29 mouse cellular contexts compared by ENCODE assay signal in the genomic region with DNA sequence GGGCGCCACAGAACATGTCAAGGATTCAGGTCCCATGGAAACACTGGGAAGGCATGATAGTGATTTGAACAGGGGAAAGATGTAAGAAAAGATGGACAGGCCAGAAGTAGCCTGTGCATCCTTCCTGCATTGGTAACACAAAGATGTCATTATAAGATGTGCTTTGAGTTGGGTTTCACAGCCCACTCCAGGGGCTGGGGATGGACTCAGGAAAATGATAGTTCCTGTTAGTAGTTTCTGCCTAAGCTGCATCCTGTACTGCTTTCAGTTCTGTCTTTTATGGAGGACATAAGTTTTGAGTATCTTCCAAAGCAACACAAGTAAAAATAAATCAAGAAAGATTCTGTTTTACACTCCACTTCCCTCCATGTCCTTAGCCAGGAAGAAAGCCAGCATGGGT.
DNase-seq lines count a peak whose midpoint lies in the region; ATAC-seq and TF ChIP-seq lines count a peak whose summit lies in the region.
"Had no signal": no experiment of that assay in that cellular context is flagged by ENCODE, and none has a peak within 500 bp of the region (broad histone marks: within the 10 kb centered on the region; RNA-seq: fewer than 3 reads in every experiment).

No protein-coding gene starts in this region.

- TF ChIP-seq POLR2A in bone marrow macrophage, adult 2 months (IDR thresholded peaks at IDR 0.05; ENCODE audit: borderline replicate concordance, low read depth, low read length): no peak

- H3K4me3 ChIP-seq in bone marrow macrophage, adult 2 months (ENCODE audit: insufficient read depth, low read length): no peak overlapping the region
- H3K4me3 ChIP-seq: embryonic facial prominence, embryonic 13.5 days; erythroblast, embryonic 14.5 days; heart, embryonic 12.5 days; limb, embryonic 12.5 days; midbrain, embryonic 10.5 days; midbrain, embryonic 15.5 days had no signal

- no peak for TF ChIP-seq CTCF in bone marrow macrophage, adult 2 months (IDR thresholded peaks at IDR 0.05; ENCODE audit: low read depth, low read length)

- H3K27ac ChIP-seq in bone marrow macrophage, adult 2 months (ENCODE audit: insufficient read depth, low read depth, low read length): peak overlapping the region; percentile 66
- H3K27ac ChIP-seq: embryonic facial prominence, embryonic 13.5 days; hindbrain, embryonic 14.5 days; limb, embryonic 12.5 days; midbrain, embryonic 10.5 days; midbrain, embryonic 15.5 days had no signal

- H3K4me1 ChIP-seq in bone marrow macrophage, adult 2 months (ENCODE audit: control insufficient read depth, insufficient read depth, low read length): peaks cover 8% of the 10 kb centered on the region
- H3K4me1 ChIP-seq: heart, embryonic 12.5 days had no signal

- DNase-seq in frontal cortex, postnatal 10 days (ENCODE audit: low spot score in 2 of 2): no peak
- DNase-seq in skeletal muscle tissue, adult 2 months (ENCODE audit: low read depth, low spot score): peak; percentile 7
- no peak for DNase-seq in layer of hippocampus, adult 11-12 months (ENCODE audit: low spot score)
- no peak for DNase-seq in thymus, postnatal 14 days
- DNase-seq: adrenal gland, adult 8-10 months; cerebellum, adult 11-12 months; cerebellum, adult 9-11 months; forebrain, postnatal 0 days; gastrocnemius, postnatal 14 days; heart, postnatal 4 days; kidney, adult 9 months; kidney, postnatal 10 days; liver, postnatal 0 days; lung, postnatal 36 days; right cerebral cortex, adult 18-20 months; thymus, adult 2 months; thymus, postnatal 4 days had no signal

- peak; percentile 43 for ATAC-seq in frontal cortex, adult (ENCODE audit: low TSS enrichment)
- ATAC-seq in hematopoietic stem cell, adult 5-6 weeks (replicated peaks in 1 of 2; ENCODE audit: insufficient read depth in 1 of 2, low FRiP score in 2 of 2, low TSS enrichment in 1 of 2, low read depth in 1 of 2, poor library complexity in 2 of 2, severe bottlenecking in 2 of 2): peak; percentile 58 to 67; a peak in 3 of 4 replicates
- ATAC-seq: activated CD4-positive, CD25-positive, alpha-beta regulatory T cell, adult 4 months; forebrain, postnatal 0 days; intestine, postnatal 0 days; liver, postnatal 0 days; midbrain, embryonic 15.5 days had no signal
